Mouse (Mus musculus): ENCODE measurements around the gene Tyw5.

Gene Tyw5

DNA sequence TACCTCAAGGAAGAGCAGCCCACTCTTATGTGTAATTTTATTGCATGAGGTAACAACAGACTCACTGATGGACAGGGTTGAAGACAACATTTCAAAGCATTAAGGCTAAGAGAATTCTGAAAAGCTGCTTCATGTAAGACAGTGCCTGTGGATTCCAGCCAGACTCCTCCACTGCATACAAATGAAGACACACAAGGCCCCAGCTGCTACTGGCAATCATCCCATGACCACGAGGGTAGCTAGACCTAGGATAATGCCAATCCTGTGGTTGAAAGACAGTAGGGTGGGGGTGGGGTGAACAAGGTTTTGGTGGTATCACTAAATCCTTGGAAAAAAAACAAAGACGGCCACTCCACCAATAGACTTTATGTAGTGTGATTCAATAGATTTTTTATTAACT lies 19.0 kb downstream of the Tyw5 start:
- DNase-seq (ENCODE audit: low spot score in 2 of 2) = peak; percentile 39 to 70

- DNase-seq (ENCODE audit: low spot score in 2 of 2) = no peak
Measured at GRCm38 (mm10) chr1:57386519-57386918, 20.4 kb downstream of the Tyw5 start.

DNA sequence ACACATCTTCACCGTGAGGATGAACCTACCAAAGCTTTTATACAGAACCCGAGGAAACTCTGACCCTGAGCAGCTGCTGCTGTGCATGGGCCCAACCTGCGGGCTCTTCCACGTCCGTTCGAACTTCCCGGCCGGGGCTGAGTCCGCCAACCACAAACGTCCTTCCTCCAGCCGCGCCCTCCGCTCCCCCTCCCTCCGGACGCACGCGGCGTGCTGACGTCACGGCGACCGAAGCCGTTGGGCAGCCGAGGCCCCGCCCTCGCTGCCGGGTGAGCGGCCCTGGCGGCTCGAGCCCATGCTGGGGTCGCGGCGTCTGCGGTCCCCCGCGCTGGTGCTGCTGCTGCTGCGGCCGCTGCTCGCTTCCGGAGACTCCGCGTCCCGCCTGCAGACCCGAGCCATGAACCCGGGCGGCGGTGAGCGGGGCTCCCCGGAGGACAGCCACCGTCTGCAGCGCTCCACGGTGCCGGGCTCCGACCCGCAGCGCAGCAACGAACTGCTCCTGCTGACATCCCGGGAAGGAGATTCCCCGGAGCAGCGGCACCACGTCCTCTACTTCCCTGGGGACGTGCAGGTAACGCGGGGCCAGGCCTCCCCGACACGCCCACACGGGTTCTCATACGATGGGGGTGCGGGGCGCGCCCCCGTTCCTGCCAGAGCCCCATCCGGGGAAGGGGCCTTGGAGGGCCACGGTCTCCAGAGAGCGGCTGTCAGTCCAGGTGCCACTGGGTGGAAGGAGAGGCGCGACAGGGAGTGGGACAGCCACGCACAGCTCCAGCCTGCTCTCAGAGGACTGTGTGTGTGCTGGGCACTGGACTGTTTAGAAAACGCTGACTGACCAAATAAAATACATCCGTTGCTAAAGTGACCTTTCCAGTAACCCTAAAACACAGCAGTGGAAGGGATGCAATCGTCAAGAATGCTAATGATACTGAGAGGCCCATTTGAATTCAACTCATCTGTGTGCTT lies 29.2 kb downstream of the Tyw5 start, which contains the start of gene 1700066M21Rik:
Gene 1700066M21Rik, plus strand, starts transcription at position 245 of the 966 bp plus-strand sequence.
- DNase-seq (ENCODE audit: low spot score in 2 of 2) = peak; percentile 92 to 95

DNA sequence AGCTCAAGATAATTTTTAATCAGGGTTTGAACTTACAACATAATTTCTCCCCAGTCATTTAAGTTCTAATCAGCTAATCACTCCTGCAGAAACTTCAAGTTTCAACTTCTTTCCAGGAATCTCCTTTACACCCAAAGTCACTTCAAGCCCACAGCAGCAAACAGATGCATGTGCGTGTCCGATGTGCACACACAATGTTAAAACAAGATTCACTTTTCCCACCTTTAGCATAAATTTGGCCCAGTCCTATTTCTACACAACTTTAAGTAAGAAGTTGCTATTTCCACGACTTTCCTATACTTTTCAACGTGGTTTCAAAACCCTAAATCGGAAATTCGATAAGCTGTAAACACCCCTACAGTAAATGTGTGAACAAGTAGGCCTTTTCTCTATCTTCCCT lies 30.1 kb downstream of the Tyw5 start:
- DNase-seq (ENCODE audit: low spot score in 2 of 2) = no peak

- DNase-seq (ENCODE audit: low spot score in 2 of 2) = no peak
Measured at GRCm38 (mm10) chr1:57375276-57375675, 31.6 kb downstream of the Tyw5 start.

DNA sequence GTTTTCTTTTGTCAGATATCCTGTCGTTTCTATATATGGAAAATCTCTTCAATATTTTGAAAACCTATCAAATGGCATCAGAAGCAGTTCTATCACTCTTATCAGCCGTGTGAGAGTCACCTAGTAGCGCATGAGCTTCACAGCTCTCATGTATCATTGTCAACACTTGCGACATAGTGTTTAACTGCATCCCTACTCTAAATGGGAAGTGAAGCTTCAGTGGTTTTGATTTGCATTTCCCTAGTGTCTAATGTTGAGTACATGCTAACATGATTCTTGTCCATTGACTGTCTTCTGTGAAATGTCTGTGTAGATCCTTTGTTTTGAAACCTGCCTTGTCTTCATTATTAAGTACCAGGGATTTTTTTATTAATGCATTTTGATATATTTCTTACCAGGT lies 36.5 kb downstream of the Tyw5 start:
- DNase-seq (ENCODE audit: low spot score in 2 of 2) = no peak

GRCm38 (mm10) chr1:57369111-57369510 lies 37.8 kb downstream of the Tyw5 start:
- no peak for DNase-seq (ENCODE audit: low spot score in 2 of 2)

DNA sequence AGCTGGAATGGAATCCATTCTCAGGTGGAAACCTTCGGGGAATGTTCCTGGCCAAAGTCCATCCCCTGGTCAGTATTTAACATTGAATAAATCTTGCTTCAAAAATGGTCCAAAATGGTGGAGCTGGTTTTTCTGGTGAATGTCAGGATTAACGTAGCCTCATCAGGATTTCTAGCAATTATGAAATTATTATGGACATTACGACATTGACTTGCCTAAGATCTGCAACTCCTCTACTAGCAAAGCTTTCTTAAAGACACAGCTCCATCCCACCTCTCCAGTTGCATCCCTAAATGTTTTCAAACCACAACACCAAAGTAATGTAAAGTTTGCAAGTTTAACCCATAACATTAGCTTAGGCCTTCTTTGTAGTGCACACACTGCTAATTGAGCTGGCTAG lies 39.5 kb downstream of the Tyw5 start:
- no peak for DNase-seq (ENCODE audit: low spot score in 2 of 2)

DNA sequence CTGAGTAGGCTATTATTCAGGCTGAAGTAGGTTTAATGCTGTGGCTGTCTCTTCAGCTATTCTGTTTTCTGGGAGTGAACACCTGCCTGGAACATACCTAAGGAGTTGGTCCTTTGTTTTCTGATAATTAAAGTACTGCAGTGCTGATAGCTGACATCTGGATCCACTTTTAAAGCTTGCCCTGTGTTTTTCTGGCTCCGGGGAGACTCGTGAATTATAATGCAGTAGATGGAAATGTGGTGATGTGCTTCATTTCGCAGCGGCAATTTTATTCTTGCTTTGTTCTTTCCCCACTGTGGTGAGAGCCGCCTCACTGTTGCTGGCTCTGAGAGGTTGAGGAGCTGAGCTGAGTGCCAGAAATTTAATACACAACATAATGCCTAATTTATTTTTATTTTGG lies 48.4 kb downstream of the Tyw5 start:
- no peak for DNase-seq (ENCODE audit: low spot score in 2 of 2)

- no peak for DNase-seq (ENCODE audit: low spot score in 2 of 2)
Measured at GRCm38 (mm10) chr1:57351941-57352340, 55.0 kb downstream of the Tyw5 start.

- no peak for DNase-seq (ENCODE audit: low spot score in 2 of 2)
Measured at GRCm38 (mm10) chr1:57347487-57347886, 59.4 kb downstream of the Tyw5 start.

GRCm38 (mm10) chr1:57341197-57341596 lies 65.7 kb downstream of the Tyw5 start:
- DNase-seq (ENCODE audit: low spot score in 2 of 2) = no peak

DNA sequence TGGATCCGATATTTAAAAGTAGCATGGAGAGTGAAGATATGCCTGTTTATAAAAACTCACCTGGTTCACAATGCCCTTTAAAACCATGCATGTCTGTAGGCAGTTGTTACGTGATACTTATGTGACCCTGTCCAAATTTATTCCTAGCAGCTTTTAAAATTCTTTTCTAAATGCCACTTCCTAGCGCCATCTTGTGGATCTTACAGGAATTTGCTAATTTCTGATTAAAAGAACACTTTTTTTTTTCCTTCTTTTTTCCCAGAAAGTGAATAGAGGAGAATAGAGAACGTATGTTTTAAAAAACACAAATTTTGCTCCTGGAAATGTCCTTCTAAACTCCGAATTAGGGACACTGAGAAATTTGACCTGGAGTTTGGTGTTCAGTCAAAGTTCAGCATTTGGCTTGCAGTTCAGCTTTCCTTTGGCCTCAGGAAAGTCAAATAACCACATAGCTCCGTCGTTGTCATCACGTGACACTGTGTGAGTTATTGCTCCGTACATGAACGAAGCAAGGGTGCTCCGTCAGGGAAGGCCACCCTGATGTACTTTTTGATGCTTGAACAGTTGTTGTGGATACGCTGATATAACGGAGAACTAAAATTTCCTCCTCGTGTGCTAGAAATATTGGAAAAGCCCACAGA lies 67.6 kb downstream of the Tyw5 start:
- no peak for DNase-seq (ENCODE audit: low spot score in 2 of 2)

All from frontal cortex, postnatal 36 days (tissue).